Mouse (Mus musculus): ENCODE results near the gene Trpc1. TPM values are rescaled to one million over a fixed set of nuclear protein-coding genes. Genes with fewer than 3 reads are reported as not detected.

The Trpc1 gene
- polyA plus RNA-seq, 1 experiment from 2014 or later = 12.3 TPM

DNA sequence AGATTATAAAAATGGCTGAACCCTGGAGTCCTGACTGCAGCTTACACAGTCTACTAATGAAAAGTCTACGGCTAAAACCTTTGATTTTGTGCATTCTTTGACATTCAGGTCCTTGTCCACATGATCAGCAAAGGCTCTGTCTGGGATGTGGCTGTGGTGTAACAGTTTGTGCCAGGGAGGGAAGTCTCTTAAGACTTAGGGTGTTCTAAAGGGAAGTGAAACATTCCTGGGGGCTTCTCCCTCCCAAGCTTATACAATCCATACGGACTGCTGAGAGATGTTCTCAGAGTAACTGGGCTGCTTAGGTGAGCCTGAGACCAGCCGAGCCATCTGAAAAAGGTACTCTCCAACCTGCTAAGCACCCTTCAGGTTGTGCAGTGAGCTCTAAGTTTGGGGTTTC lies 12.1 kb upstream of the Trpc1 start:
- Histone ChIP-seq H3K27me3 (ENCODE audit: control insufficient read depth, insufficient read depth, low read length) (no peaks in the 10 kb centered on the region), H3K27ac (no peak overlapping the region), H3K36me3 (replicated peaks; ENCODE audit: control insufficient read depth, insufficient read depth) (no peaks in the 10 kb centered on the region), H3K4me2 (replicated peaks) (no peak overlapping the region), H3K4me3 (replicated peaks; ENCODE audit: low read length) (no peak overlapping the region), H3K9ac (no peak overlapping the region), H3K4me1 (replicated peaks; ENCODE audit: control insufficient read depth, insufficient read depth, low read length) (no peaks in the 10 kb centered on the region), H3K9me3 (ENCODE audit: control insufficient read depth, low read length) (no peaks in the 10 kb centered on the region)
- DNase-seq (ENCODE audit: low spot score) = no peak
- WGBS = 90% methylated on average over 3 of the region's 3 CpGs
- ATAC-seq (ENCODE audit: low FRiP score) = no peak

DNA sequence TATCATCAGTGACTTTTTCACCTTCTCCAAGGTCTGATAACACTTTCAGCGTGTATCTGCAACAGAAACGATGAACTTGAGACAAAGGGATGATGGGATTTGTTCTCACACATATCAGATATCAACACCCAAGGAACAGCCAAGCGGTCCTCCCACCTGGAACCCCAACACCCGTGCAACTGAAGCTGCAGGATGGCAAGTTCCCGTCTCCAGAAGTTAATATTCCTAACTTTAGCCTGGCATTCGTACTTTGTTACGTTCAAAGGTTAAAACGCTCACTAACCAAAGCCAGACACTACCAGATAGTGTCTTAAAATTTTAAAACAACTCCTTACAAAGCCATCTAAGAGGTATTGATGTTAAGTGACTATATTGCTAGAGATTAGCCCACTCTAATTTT lies 11.2 kb upstream of the Trpc1 start:
- WGBS = 91% methylated on average over 8 of the region's 8 CpGs

DNA sequence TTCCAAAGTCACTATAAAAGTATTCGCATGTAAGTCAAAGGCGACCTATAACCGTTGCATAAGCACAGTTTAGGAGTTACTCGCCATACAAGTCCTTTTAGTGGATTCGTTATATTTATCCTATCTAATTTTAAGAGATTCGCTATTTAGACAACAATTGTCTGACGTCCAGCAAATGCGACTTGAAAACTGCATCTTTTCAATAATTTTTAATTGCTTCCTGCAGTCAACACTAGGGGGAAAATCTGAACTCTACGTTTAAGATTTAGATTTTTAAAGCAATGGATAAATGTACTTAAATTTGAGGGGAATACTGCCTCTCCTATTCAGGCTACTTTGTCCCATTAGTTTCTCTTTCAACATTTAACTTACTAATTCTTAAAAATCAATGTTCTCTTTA lies 571 bp upstream of the Trpc1 start:
- H3K27ac ChIP-seq = no peak overlapping the region
- no peaks in the 10 kb centered on the region for H3K36me3 ChIP-seq (replicated peaks; ENCODE audit: control insufficient read depth, insufficient read depth)
- peak overlapping the region; percentile 91 for H3K9ac ChIP-seq
- H3K4me2 ChIP-seq (replicated peaks) = peak overlapping the region; percentile 62
- H3K27me3 ChIP-seq (ENCODE audit: control insufficient read depth, insufficient read depth, low read length) = no peaks in the 10 kb centered on the region
- WGBS = 44% methylated on average over 9 of the region's 9 CpGs
- DNase-seq (ENCODE audit: low spot score) (peak; percentile 53), ATAC-seq (ENCODE audit: low FRiP score) (no peak)
- peaks cover 20% of the 10 kb centered on the region for H3K4me1 ChIP-seq (replicated peaks; ENCODE audit: control insufficient read depth, insufficient read depth, low read length)
- no peaks in the 10 kb centered on the region for H3K9me3 ChIP-seq (ENCODE audit: control insufficient read depth, low read length)
- peak overlapping the region; percentile 88 for H3K4me3 ChIP-seq (replicated peaks; ENCODE audit: low read length)

More for the DNA sequence above, 11.2 kb upstream of the Trpc1 start:
- H3K4me1 ChIP-seq (replicated peaks; ENCODE audit: control insufficient read depth, insufficient read depth, low read length) = no peaks in the 10 kb centered on the region
- no peak overlapping the region for H3K4me2 ChIP-seq (replicated peaks)
- H3K4me3 ChIP-seq (replicated peaks; ENCODE audit: low read length) = no peak overlapping the region
- no peak overlapping the region for H3K9ac ChIP-seq
- no peak overlapping the region for H3K27ac ChIP-seq
- H3K9me3 ChIP-seq (ENCODE audit: control insufficient read depth, low read length) = no peaks in the 10 kb centered on the region
- DNase-seq (ENCODE audit: low spot score) = no peak
- H3K27me3 ChIP-seq (ENCODE audit: control insufficient read depth, insufficient read depth, low read length) = no peaks in the 10 kb centered on the region
- no peaks in the 10 kb centered on the region for H3K36me3 ChIP-seq (replicated peaks; ENCODE audit: control insufficient read depth, insufficient read depth)
- ATAC-seq (ENCODE audit: low FRiP score) = no peak

DNA sequence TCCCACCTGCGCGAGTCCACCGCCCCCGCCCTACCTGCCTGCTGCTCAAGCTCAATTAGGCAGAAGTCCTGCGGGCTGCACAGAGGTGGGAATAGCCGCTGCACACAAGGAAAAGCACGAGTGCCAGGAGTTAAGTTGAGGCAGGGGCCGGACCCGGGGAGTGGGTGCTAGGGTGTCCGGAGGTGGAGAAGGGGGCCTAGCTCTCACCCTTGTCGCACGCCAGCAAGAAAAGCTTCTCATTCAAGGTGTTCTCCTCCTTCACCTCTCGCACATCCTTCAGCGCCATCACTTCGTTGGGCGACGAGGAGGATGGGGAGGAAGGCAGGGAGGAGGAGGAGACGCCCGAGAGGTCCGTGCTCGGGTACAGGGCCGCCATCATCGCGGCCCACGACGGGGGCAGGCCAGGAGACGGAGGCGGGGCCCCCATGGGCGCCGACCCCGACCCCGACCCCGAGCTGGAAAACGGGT lies 680 bp downstream of the Trpc1 start:
- no peaks in the 10 kb centered on the region for H3K27me3 ChIP-seq (ENCODE audit: control insufficient read depth, insufficient read depth, low read length)
- 2% methylated on average over 32 of the region's 34 CpGs for WGBS
- H3K36me3 ChIP-seq (replicated peaks; ENCODE audit: control insufficient read depth, insufficient read depth) = no peaks in the 10 kb centered on the region
- peaks cover 20% of the 10 kb centered on the region for H3K4me1 ChIP-seq (replicated peaks; ENCODE audit: control insufficient read depth, insufficient read depth, low read length)
- no peaks in the 10 kb centered on the region for H3K9me3 ChIP-seq (ENCODE audit: control insufficient read depth, low read length)
- peak overlapping the region; percentile 62; the same call in 1 of the 2 replicates for H3K27ac ChIP-seq
- peak; percentile 74 for ATAC-seq (ENCODE audit: low FRiP score)
- peak overlapping the region; percentile 91 for H3K9ac ChIP-seq
- peak overlapping the region; percentile 88 for H3K4me3 ChIP-seq (replicated peaks; ENCODE audit: low read length)
- DNase-seq (ENCODE audit: low spot score) = peak; percentile 32
- H3K4me2 ChIP-seq (replicated peaks) = peak overlapping the region; percentile 62

DNA sequence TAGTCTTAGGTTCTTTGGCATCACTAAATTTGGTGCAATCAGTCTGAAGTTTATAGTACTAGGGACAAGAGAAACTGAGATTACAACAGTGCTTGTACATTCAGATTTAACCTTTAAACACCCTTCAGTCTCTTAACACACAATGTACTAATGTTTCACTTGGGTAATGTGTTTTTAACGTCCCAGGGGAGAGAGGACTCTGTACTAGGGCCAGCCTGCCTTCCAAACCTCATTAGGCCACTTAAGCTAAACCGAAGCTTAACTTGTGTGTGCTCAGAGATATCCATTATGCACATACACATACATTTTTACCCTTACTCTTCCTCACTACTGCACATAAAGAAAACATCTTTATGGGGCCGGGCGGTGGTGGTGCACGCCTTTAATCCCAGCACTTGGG lies 2.9 kb downstream of the Trpc1 start:
- no peak for DNase-seq (ENCODE audit: low spot score)
- H3K27ac ChIP-seq = no peak overlapping the region
- H3K9me3 ChIP-seq (ENCODE audit: control insufficient read depth, low read length) = no peaks in the 10 kb centered on the region
- no peaks in the 10 kb centered on the region for H3K27me3 ChIP-seq (ENCODE audit: control insufficient read depth, insufficient read depth, low read length)
- H3K4me1 ChIP-seq (replicated peaks; ENCODE audit: control insufficient read depth, insufficient read depth, low read length) = peaks cover 20% of the 10 kb centered on the region
- no peak overlapping the region for H3K4me2 ChIP-seq (replicated peaks)
- ATAC-seq (ENCODE audit: low FRiP score) = no peak
- 90% methylated on average over 5 of the region's 5 CpGs for WGBS
- H3K4me3 ChIP-seq (replicated peaks; ENCODE audit: low read length) = no peak overlapping the region
- no peak overlapping the region for H3K9ac ChIP-seq
- no peaks in the 10 kb centered on the region for H3K36me3 ChIP-seq (replicated peaks; ENCODE audit: control insufficient read depth, insufficient read depth)

DNA sequence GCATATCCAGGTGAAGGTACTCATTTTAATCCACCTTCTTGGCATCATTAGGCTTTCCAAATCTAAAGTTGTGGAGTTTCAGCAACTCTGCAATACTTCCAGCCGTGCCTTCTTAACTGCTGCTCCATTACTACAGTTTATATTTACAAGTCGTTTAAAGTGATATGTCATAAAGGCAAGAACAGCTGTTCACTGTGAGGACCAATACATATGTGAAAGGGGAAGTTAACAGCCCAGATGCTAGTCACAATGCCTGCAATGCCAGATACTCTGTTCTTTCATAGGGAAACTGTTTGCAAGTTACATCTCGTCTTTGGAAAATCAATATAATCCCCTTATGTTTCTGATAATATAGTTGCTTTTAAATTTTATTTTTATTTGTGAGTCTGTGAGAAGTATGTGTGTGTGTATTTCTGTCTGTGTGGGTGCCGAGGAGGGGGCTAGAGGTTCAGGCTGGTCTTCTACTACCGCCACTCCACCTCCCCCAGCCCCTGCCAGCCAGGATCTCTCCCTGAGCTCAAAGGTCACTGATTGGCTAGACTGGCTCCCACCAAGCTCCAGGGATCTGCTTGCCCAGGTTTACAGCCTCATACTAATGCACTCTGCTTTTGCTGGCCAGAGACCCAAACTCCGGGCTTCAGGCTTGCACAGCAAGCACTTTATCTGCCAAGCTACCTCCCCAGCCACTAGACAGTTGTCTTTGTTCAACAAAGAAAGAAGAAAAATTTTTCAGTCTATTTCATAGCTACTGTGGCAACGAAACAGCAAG lies 5.1 kb downstream of the Trpc1 start:
- H3K27me3 ChIP-seq (ENCODE audit: control insufficient read depth, insufficient read depth, low read length) = no peaks in the 10 kb centered on the region
- H3K27ac ChIP-seq = no peak overlapping the region
- DNase-seq (ENCODE audit: low spot score) (no peak), ATAC-seq (ENCODE audit: low FRiP score) (no peak)
- no peak overlapping the region for H3K9ac ChIP-seq
- WGBS = 67% methylated on average over 7 of the region's 7 CpGs
- no peaks in the 10 kb centered on the region for H3K36me3 ChIP-seq (replicated peaks; ENCODE audit: control insufficient read depth, insufficient read depth)
- H3K4me1 ChIP-seq (replicated peaks; ENCODE audit: control insufficient read depth, insufficient read depth, low read length) = peaks cover 15% of the 10 kb centered on the region
- H3K4me2 ChIP-seq (replicated peaks) = no peak overlapping the region
- H3K9me3 ChIP-seq (ENCODE audit: control insufficient read depth, low read length) = no peaks in the 10 kb centered on the region
- H3K4me3 ChIP-seq (replicated peaks; ENCODE audit: low read length) = no peak overlapping the region

DNA sequence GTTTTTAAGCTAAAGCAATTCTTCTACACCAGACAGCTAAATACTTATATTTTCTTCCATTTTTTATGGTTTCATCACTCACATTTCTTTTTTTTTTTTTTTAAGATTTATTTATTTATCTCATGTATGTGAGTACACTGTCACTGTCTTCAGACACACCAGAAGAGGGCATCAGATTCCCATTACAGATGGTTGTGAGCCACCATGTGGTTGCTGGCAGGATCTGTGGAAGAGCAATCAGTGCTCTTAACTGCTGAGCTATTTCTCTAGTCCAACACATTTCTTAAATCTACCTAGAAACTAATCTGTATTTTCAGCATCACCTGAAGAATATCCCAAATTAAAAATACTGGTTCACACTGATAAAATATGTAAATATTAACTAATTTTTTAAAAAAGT lies 13.9 kb downstream of the Trpc1 start:
- Histone ChIP-seq H3K9ac (no peak overlapping the region), H3K9me3 (ENCODE audit: control insufficient read depth, low read length) (no peaks in the 10 kb centered on the region), H3K27me3 (ENCODE audit: control insufficient read depth, insufficient read depth, low read length) (no peaks in the 10 kb centered on the region), H3K4me2 (replicated peaks) (no peak overlapping the region), H3K36me3 (replicated peaks; ENCODE audit: control insufficient read depth, insufficient read depth) (peaks cover 6% of the 10 kb centered on the region), H3K27ac (no peak overlapping the region), H3K4me3 (replicated peaks; ENCODE audit: low read length) (no peak overlapping the region), H3K4me1 (replicated peaks; ENCODE audit: control insufficient read depth, insufficient read depth, low read length) (no peaks in the 10 kb centered on the region)
- DNase-seq (ENCODE audit: low spot score) (no peak), ATAC-seq (ENCODE audit: low FRiP score) (no peak)

DNA sequence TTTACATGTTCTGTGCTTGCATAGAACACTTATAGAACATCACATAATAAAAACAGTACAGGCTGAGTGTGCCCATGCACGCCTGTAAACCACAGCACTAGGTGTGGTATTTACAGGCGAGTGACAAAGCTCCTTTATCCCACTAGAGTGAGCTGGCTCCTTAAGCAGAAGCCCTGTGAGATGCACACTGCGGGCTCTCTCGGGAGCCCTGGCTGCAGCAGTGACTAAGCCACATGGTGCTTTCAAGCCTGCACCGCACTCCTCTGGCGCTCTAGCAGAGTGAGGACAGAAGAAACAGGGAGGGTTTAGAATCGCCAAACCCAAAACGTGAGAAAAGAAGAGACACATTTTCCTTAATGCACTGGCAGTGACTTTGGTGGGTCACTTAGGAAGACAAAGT lies 37.6 kb downstream of the Trpc1 start:
- no peak overlapping the region for H3K4me3 ChIP-seq (replicated peaks; ENCODE audit: low read length)
- H3K27ac ChIP-seq = no peak overlapping the region
- no peaks in the 10 kb centered on the region for H3K4me1 ChIP-seq (replicated peaks; ENCODE audit: control insufficient read depth, insufficient read depth, low read length)
- no peak for ATAC-seq (ENCODE audit: low FRiP score)
- no peak for DNase-seq (ENCODE audit: low spot score)
- WGBS = 41% methylated on average over 8 of the region's 8 CpGs
- no peak overlapping the region for H3K4me2 ChIP-seq (replicated peaks)
- H3K27me3 ChIP-seq (ENCODE audit: control insufficient read depth, insufficient read depth, low read length) = no peaks in the 10 kb centered on the region
- H3K9me3 ChIP-seq (ENCODE audit: control insufficient read depth, low read length) = no peaks in the 10 kb centered on the region
- peaks cover 17% of the 10 kb centered on the region for H3K36me3 ChIP-seq (replicated peaks; ENCODE audit: control insufficient read depth, insufficient read depth)
- no peak overlapping the region for H3K9ac ChIP-seq

DNA sequence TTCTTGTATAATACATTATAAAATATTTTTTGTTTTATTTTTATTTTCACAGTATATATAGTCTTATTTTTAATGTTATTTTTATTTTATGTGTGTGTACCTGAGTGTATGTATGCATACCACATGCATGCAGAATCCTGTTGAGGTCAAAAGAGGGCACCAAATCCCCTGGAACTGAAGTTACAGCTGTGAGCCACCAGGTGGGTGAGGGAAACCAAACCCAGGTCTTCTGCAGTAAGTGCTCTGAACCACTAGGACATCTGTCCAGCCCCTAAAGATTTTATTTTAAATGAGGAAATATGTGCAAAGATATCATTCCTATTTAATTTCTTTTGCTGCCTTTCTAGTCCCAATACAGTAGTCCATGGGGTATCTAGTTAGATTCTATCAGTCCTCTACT lies 41.2 kb downstream of the Trpc1 start:
- no peak for ATAC-seq (ENCODE audit: low FRiP score)
- no peak overlapping the region for H3K9ac ChIP-seq
- H3K27ac ChIP-seq = no peak overlapping the region
- H3K4me1 ChIP-seq (replicated peaks; ENCODE audit: control insufficient read depth, insufficient read depth, low read length) = no peaks in the 10 kb centered on the region
- H3K36me3 ChIP-seq (replicated peaks; ENCODE audit: control insufficient read depth, insufficient read depth) = peaks cover 30% of the 10 kb centered on the region
- no peak overlapping the region for H3K4me2 ChIP-seq (replicated peaks)
- H3K4me3 ChIP-seq (replicated peaks; ENCODE audit: low read length) = no peak overlapping the region
- DNase-seq (ENCODE audit: low spot score) = no peak
- no peaks in the 10 kb centered on the region for H3K27me3 ChIP-seq (ENCODE audit: control insufficient read depth, insufficient read depth, low read length)
- no peaks in the 10 kb centered on the region for H3K9me3 ChIP-seq (ENCODE audit: control insufficient read depth, low read length)

DNA sequence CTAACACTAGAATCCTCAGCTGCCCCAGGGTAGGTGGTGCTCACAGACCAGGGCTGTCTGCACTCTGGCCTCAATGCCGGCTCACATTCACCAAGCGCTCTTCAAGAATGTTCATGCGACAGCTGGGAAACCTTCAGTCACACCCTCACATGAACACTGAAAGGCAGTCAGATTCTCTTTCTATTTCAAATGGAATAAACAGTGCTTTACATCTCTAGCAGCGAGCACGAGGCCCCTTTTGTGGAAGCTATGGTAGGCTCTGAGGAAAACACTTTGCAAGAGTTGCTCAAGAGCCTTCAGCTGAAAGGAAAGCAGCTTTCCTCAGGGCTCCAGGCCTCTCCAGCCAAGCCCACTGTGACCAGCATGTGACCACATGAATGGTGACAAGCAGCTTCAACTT lies 44.8 kb downstream of the Trpc1 start:
- 91% methylated on average over 5 of the region's 5 CpGs for WGBS
- no peak overlapping the region for H3K4me3 ChIP-seq (replicated peaks; ENCODE audit: low read length)
- H3K36me3 ChIP-seq (replicated peaks; ENCODE audit: control insufficient read depth, insufficient read depth) = peaks cover 30% of the 10 kb centered on the region
- ATAC-seq (ENCODE audit: low FRiP score) = no peak
- no peaks in the 10 kb centered on the region for H3K9me3 ChIP-seq (ENCODE audit: control insufficient read depth, low read length)
- no peak overlapping the region for H3K4me2 ChIP-seq (replicated peaks)
- no peak overlapping the region for H3K9ac ChIP-seq
- H3K27me3 ChIP-seq (ENCODE audit: control insufficient read depth, insufficient read depth, low read length) = no peaks in the 10 kb centered on the region
- no peak for DNase-seq (ENCODE audit: low spot score)
- no peaks in the 10 kb centered on the region for H3K4me1 ChIP-seq (replicated peaks; ENCODE audit: control insufficient read depth, insufficient read depth, low read length)
- no peak overlapping the region for H3K27ac ChIP-seq

All from hindbrain, embryonic 14.5 days (tissue).